Mouse (Mus musculus) ovary, postnatal 36 days (tissue): ENCODE data around the gene Gemin6.
"Not testable (repeated sequence)": the region's sequence is repeated elsewhere in the genome, so short reads cannot be mapped to it uniquely, and the experiment has no call there.

Experiments
- DNase-seq: peaks from one replicate; pipeline ENCODE4 v3.0.0; 2022; ENCODE audit warnings: low spot score, mixed read lengths

Gene Gemin6

GRCm38 (mm10) chr17:80224326-80225116 lies at the start of gene Gemin6:
TSS of gene Gemin6 (plus strand) at chr17:80224441.
- peak; percentile 77 for DNase-seq

- DNase-seq = no peak
Measured at GRCm38 (mm10) chr17:80174699-80175385, 49.4 kb upstream of the Gemin6 start.

GRCm38 (mm10) chr17:80175386-80175739 lies 48.9 kb upstream of the Gemin6 start:
- no peak for DNase-seq

GRCm38 (mm10) chr17:80175966-80176365 lies 48.3 kb upstream of the Gemin6 start:
- no peak for DNase-seq

- not testable (repeated sequence) for DNase-seq
Measured at GRCm38 (mm10) chr17:80178846-80179245, 45.4 kb upstream of the Gemin6 start.

- peak; percentile 62 for DNase-seq
Measured at GRCm38 (mm10) chr17:80179959-80180358, 44.3 kb upstream of the Gemin6 start.

- no peak for DNase-seq
Measured at GRCm38 (mm10) chr17:80180468-80180867, 43.8 kb upstream of the Gemin6 start.

- no peak for DNase-seq
Measured at GRCm38 (mm10) chr17:80183615-80184014, 40.6 kb upstream of the Gemin6 start.

- no peak for DNase-seq
Measured at GRCm38 (mm10) chr17:80193075-80193474, 31.2 kb upstream of the Gemin6 start.

GRCm38 (mm10) chr17:80199160-80199778 lies 25.0 kb upstream of the Gemin6 start:
- DNase-seq = no peak

GRCm38 (mm10) chr17:80205657-80206056 lies 18.6 kb upstream of the Gemin6 start:
- DNase-seq = no peak

- no peak for DNase-seq
Measured at GRCm38 (mm10) chr17:80206301-80206670, 18.0 kb upstream of the Gemin6 start.

- peak; percentile 99 for DNase-seq
Measured at GRCm38 (mm10) chr17:80206671-80207581, 17.3 kb upstream of the Gemin6 start, which contains the start of the genes Srsf7 and Ttc39d. TSS of gene Srsf7 (minus strand) at chr17:80207307. TSS of gene Ttc39d (plus strand) at chr17:80207460.

GRCm38 (mm10) chr17:80213998-80214397 lies 10.2 kb upstream of the Gemin6 start:
- DNase-seq = not testable (repeated sequence)

GRCm38 (mm10) chr17:80220131-80220530 lies 4.1 kb upstream of the Gemin6 start:
- no peak for DNase-seq

GRCm38 (mm10) chr17:80221202-80221601 lies 3.0 kb upstream of the Gemin6 start:
- DNase-seq = no peak

GRCm38 (mm10) chr17:80221890-80222628 lies 2.2 kb upstream of the Gemin6 start:
- DNase-seq = no peak

GRCm38 (mm10) chr17:80223829-80224228 lies 412 bp upstream of the Gemin6 start:
- no peak for DNase-seq

- not testable (repeated sequence) for DNase-seq
Measured at GRCm38 (mm10) chr17:80225142-80225541, 901 bp downstream of the Gemin6 start.

- no peak for DNase-seq
Measured at GRCm38 (mm10) chr17:80229396-80229795, 5.2 kb downstream of the Gemin6 start.

- no peak for DNase-seq
Measured at GRCm38 (mm10) chr17:80233844-80234243, 9.6 kb downstream of the Gemin6 start.
